Mouse (Mus musculus) left cerebral cortex, adult 2 months (tissue): Measurements from ENCODE around the gene Igf2. TPM values are rescaled to one million over a fixed set of nuclear protein-coding genes. Genes with fewer than 3 reads are reported as not detected.

Experiments used
- DNase-seq, 2 experiments: peaks; one replicate each; pipeline ENCODE4 v3.0.0; 2021 to 2022; ENCODE audit warnings: low spot score in 2 of 2, mixed read lengths in 1 of 2; ENCODE audit errors: extremely low spot score in 1 of 2
- H3K27ac ChIP-seq: fragments of 200-600 bp; 2 replicates; pipeline ENCODE4 v1.8.1; 2022
- H3K4me3 ChIP-seq: fragments of 200-600 bp; 2 replicates; pipeline ENCODE4 v1.8.1; 2022
- CTCF ChIP-seq: fragments of 200-600 bp; IDR thresholded peaks from 2 replicates; pipeline ENCODE4 v1.8.1; 2022; ENCODE audit warnings: antibody characterized with exemption, mild to moderate bottlenecking, moderate library complexity
- intact Hi-C: fragments of 180-260 bp; cut with DNase I; formaldehyde crosslinking; loops from one replicate; pipeline ENCODE4 v1.15.1; 2025
- total RNA-seq, 2 experiments: library from RNA; stranded (reverse); gene quantifications; 2 replicates each; pipeline ENCODE4 v1.2.3; 2021

Igf2 gene
- total RNA-seq, 2 experiments from 2014 or later = 67.4 to 120 TPM

GRCm38 (mm10) chr7:142666109-142666508 is 507 bp downstream of the Igf2 start:
- H3K4me3 ChIP-seq = no peak overlapping the region
- TF ChIP-seq CTCF = no peak
- intact Hi-C loops = no loop called here
- no peak for DNase-seq
- no peak overlapping the region for H3K27ac ChIP-seq

- no peak for TF ChIP-seq CTCF
- Histone ChIP-seq H3K27ac (no peak overlapping the region), H3K4me3 (no peak overlapping the region)
- no peak for DNase-seq
- intact Hi-C loops = no loop called here
Measured at GRCm38 (mm10) chr7:142665364-142665763, 1.3 kb downstream of the Igf2 start.

- Histone ChIP-seq H3K4me3 (no peak overlapping the region), H3K27ac (no peak overlapping the region)
- no peak for DNase-seq
- intact Hi-C loops = no loop called here
- TF ChIP-seq CTCF = no peak
Measured at GRCm38 (mm10) chr7:142664465-142665029, 2.1 kb downstream of the Igf2 start.

- intact Hi-C loops = no loop called here
- no peak for DNase-seq
Measured at GRCm38 (mm10) chr7:142663931-142664421, 2.6 kb downstream of the Igf2 start.

GRCm38 (mm10) chr7:142663151-142663550 is 3.5 kb downstream of the Igf2 start:
- no peak for TF ChIP-seq CTCF
- intact Hi-C loops = no loop called here
- DNase-seq = no peak
- Histone ChIP-seq H3K27ac (no peak overlapping the region), H3K4me3 (no peak overlapping the region)

More at GRCm38 (mm10) chr7:142663931-142664421, 2.6 kb downstream of the Igf2 start:
- no peak for TF ChIP-seq CTCF
- Histone ChIP-seq H3K27ac (no peak overlapping the region), H3K4me3 (no peak overlapping the region)

DNA sequence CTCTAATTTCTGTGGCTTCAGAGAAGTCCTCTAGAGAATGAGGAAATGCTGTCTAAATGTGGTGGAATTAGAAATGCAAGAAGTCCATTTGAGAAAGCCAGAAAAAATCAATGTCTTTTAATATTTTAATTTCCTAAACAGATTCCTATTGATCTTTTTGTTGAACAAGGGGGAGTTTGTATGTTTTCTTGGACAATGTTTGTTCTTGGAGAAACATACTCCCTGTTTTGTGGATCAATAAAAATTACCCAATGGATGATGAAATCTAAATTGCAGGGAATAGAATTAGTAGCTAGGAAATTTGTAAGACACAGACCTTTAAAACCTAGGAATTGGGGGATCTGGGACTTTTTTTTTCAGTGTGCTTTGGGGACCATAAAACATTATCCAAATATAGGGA is 4.8 kb downstream of the Igf2 start:
- H3K27ac ChIP-seq = no peak overlapping the region
- intact Hi-C loops = no loop called here
- no peak for DNase-seq
- no peak for TF ChIP-seq CTCF
- H3K4me3 ChIP-seq = no peak overlapping the region

GRCm38 (mm10) chr7:142661046-142661445 is 5.6 kb downstream of the Igf2 start:
- intact Hi-C loops = no loop called here
- Histone ChIP-seq H3K4me3 (no peak overlapping the region), H3K27ac (no peak overlapping the region)
- TF ChIP-seq CTCF = no peak
- DNase-seq = no peak

- no peak for DNase-seq
- no peak for TF ChIP-seq CTCF
- intact Hi-C loops = no loop called here
- no peak overlapping the region for H3K27ac ChIP-seq
- H3K4me3 ChIP-seq = no peak overlapping the region
Measured at GRCm38 (mm10) chr7:142660651-142660945, 6.0 kb downstream of the Igf2 start.

DNA sequence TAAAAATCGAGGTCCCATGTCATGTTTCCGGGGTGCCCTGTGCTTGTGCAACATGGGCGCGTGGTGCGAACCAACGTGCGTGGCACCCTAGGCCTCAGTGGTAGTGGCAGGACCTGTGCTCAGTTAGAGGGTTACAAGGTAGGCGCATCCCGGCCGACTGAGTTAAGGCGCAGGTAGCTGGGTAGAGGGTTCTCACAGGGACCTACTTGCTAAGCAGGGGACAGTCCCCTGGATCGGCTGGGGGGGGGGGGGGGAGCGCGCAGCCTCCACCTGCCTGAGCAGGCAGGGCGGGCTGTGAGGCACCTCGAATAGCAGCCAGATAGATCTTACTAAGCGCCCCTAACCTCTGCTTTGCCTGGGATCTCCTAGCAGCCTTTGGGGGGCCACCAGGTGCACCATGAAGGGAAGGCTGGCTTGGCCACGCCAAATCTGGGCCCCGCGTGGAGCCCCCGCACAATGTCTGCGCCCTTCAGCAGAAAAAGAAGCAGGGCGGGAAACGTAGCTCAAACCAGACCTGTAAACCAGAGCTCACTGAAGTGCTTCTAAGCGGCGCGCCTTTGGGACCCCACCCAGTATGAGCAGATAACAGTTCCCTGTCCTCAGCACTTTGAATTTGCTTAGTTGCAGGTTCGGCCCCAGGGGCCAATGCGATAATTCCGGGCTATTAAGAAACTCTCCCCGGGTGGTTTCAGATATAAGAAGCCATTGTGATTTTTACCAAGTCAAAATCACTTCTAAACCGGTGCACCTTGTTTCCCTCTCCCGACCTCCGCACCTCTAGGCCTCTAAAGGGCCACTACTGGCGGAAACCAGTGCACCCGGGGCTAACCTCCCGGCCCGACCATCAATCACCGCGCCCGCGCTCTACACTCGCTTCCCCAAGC is 6.6 kb downstream of the Igf2 start:
- no peak for DNase-seq
- intact Hi-C loops = no loop called here
- TF ChIP-seq CTCF = no peak
- Histone ChIP-seq H3K4me3 (no peak overlapping the region), H3K27ac (no peak overlapping the region)

GRCm38 (mm10) chr7:142659181-142659681 is 7.4 kb downstream of the Igf2 start:
- 0 out of 2 replicates have a peak overlapping the region, but pooled peaks have one; percentile 7 for H3K4me3 ChIP-seq
- no peak for DNase-seq
- no peak overlapping the region for H3K27ac ChIP-seq
- intact Hi-C loops = no loop called here
- no peak for TF ChIP-seq CTCF

DNA sequence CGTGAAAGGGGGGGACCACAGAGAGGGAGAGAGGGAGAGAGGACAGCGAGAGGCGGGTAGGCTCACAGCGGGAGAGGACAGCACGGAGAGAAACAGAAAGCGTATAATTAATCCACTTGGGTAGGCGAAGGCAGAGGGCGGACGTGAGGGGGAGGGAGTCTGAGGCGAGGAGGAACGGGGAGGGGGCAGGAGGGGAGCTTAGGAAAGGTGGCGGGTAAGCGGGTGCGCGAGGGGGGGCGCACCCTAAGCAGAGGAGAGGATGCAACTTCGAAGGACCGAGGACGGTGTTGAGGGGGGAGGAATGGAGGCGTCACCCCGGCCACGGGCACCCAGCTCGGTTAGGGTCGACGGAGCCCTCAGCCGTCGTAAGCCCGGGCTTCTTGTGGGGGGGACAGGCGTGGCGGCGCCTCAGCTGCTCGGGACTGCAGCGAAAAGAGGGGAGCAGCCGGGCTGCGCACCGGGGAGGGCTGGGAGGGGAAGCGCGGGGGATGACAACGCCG is 7.9 kb downstream of the Igf2 start:
- DNase-seq = no peak
- H3K4me3 ChIP-seq = 0 out of 2 replicates have a peak overlapping the region, but pooled peaks have one; percentile 7
- no peak for TF ChIP-seq CTCF
- no peak overlapping the region for H3K27ac ChIP-seq
- intact Hi-C loops = no loop called here
